Mouse (Mus musculus) heart, embryonic 16.5 days (tissue): ENCODE data around the gene Med25. TPM values are rescaled to one million over a fixed set of nuclear protein-coding genes. Genes with fewer than 3 reads are reported as not detected.

Source experiments
- ATAC-seq: fragments of 200-750 bp; cut with Nextera tagmentation; replicated peaks from 2 replicates; pipeline ENCODE4 v1.8.0; 2017; ENCODE audit warnings: moderate number of reproducible peaks; ENCODE audit not compliant: insufficient read depth, low FRiP score; ENCODE audit errors: extremely low read depth
- H3K27ac ChIP-seq: fragments of 300-500 bp; sonication (generic); 2 replicates; pipeline ENCODE4 v1.5.1; 2014; ENCODE audit warnings: mild to moderate bottlenecking, low read length, control low read depth, moderate library complexity
- H3K27me3 ChIP-seq: fragments of 300-500 bp; sonication (generic); 2 replicates; pipeline ENCODE4 v1.6.1; 2014; ENCODE audit warnings: low read length, mixed read lengths; ENCODE audit not compliant: control insufficient read depth, insufficient read depth
- H3K36me3 ChIP-seq: fragments of 300-500 bp; sonication (generic); 2 replicates; pipeline ENCODE4 v1.6.1; 2014; ENCODE audit not compliant: control insufficient read depth, insufficient read depth
- H3K4me1 ChIP-seq: fragments of 300-500 bp; sonication (generic); 2 replicates; pipeline ENCODE4 v1.6.1; 2014; ENCODE audit warnings: low read length, mixed read lengths; ENCODE audit not compliant: control insufficient read depth, insufficient read depth
- H3K4me2 ChIP-seq: fragments of 300-500 bp; sonication (generic); 2 replicates; pipeline ENCODE4 v1.6.1; 2014; ENCODE audit warnings: low read depth, mild to moderate bottlenecking, control low read depth, low read length
- H3K4me3 ChIP-seq: fragments of 300-500 bp; sonication (generic); 2 replicates; pipeline ENCODE4 v1.5.1; 2014; ENCODE audit warnings: mild to moderate bottlenecking, control low read depth, low read length
- H3K9ac ChIP-seq: fragments of 300-500 bp; sonication (generic); 2 replicates; pipeline ENCODE4 v1.6.1; 2014; ENCODE audit warnings: low read length, control low read depth
- H3K9me3 ChIP-seq: fragments of 300-500 bp; sonication (generic); replicated peaks from 2 replicates; pipeline ENCODE4 v1.6.1; 2016; ENCODE audit warnings: low read length; ENCODE audit not compliant: control insufficient read depth
- WGBS: fragments of 180-500 bp; shearing (Covaris S2); extraction: QIAGEN DNeasy Blood & Tissue Kit; methylation state at CpG from one replicate; pipeline ENCODE4 v1.1.7; 2014; 5-methylcytosine and 5-hydroxymethylcytosine counted together
- polyA plus RNA-seq: library from polyadenylated mRNA; unstranded; fragments of >200 nt; fragmentation: Nextera tagmentation; extraction: Ambion mirVana; gene quantifications from 2 replicates; pipeline ENCODE4 v1.2.1, GENCODE M21; 2015

Med25 gene
- polyA plus RNA-seq, 1 experiment from 2014 or later, result 96.0 TPM

GRCm38 (mm10) chr7:44861429-44861816, 31.1 kb downstream of the Med25 start:
- WGBS, result 82% methylated on average over 14 of the region's 14 CpGs
- H3K9me3 ChIP-seq, result no peaks in the 10 kb centered on the region
- no peak overlapping the region for H3K9ac ChIP-seq
- peaks cover 26% of the 10 kb centered on the region for H3K36me3 ChIP-seq
- peaks cover 31% of the 10 kb centered on the region for H3K4me1 ChIP-seq
- no peak overlapping the region for H3K27ac ChIP-seq
- ATAC-seq, result no peak
- no peak overlapping the region for H3K4me2 ChIP-seq
- no peak overlapping the region for H3K4me3 ChIP-seq
- H3K27me3 ChIP-seq, result no peaks in the 10 kb centered on the region

- Histone ChIP-seq H3K27ac (no peak overlapping the region), H3K4me1 (peaks cover 30% of the 10 kb centered on the region), H3K4me2 (no peak overlapping the region), H3K4me3 (no peak overlapping the region), H3K36me3 (peaks cover 26% of the 10 kb centered on the region), H3K9me3 (no peaks in the 10 kb centered on the region), H3K9ac (no peak overlapping the region), H3K27me3 (no peaks in the 10 kb centered on the region)
- 0 out of 2 replicates have a peak, but pooled peaks have one; percentile 15 for ATAC-seq
- 53% methylated on average over 22 of the region's 22 CpGs for WGBS
These were observed 31.7 kb downstream of the Med25 start for GRCm38 (mm10) chr7:44860576-44861428.

DNA sequence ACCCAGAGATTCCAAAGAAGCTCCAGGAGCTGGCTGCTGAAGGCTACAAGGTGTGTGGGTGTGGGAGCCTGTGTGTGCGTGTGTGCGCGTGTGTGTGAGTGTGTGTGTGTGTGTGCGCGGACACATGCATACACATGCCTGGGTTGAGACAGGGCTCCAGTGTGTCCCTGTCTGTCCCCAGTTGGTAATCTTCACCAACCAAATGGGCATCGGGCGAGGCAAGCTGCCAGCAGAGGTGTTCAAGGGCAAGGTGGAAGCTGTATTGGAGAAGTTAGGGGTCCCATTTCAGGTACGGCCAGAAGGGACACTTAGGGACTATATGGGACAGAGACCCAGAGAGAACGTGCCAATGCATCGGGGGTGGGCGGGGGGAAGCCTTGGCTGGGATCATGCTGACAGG, 32.6 kb downstream of the Med25 start:
- Histone ChIP-seq H3K4me2 (no peak overlapping the region), H3K27ac (no peak overlapping the region), H3K4me3 (no peak overlapping the region), H3K36me3 (peaks cover 26% of the 10 kb centered on the region), H3K9me3 (no peaks in the 10 kb centered on the region), H3K9ac (no peak overlapping the region), H3K4me1 (peaks cover 27% of the 10 kb centered on the region), H3K27me3 (no peaks in the 10 kb centered on the region)
- WGBS, result 89% methylated on average over 11 of the region's 11 CpGs
- no peak for ATAC-seq

GRCm38 (mm10) chr7:44857905-44858304, 34.6 kb downstream of the Med25 start:
- Histone ChIP-seq H3K36me3 (peaks cover 9% of the 10 kb centered on the region), H3K4me1 (peaks cover 24% of the 10 kb centered on the region), H3K27ac (no peak overlapping the region), H3K9me3 (no peaks in the 10 kb centered on the region), H3K9ac (peak overlapping the region; percentile 83), H3K4me3 (peak overlapping the region; percentile 63), H3K27me3 (no peaks in the 10 kb centered on the region), H3K4me2 (peak overlapping the region; percentile 75)
- no peak for ATAC-seq
- WGBS, result 26% methylated on average over 8 of the region's 8 CpGs

- under 1% methylated on average over 32 of the region's 32 CpGs for WGBS
These were observed 35.4 kb downstream of the Med25 start, which contains the start of gene Pnkp for GRCm38 (mm10) chr7:44857042-44857552. Gene Pnkp (plus strand): TSS chr7:44857139.

DNA sequence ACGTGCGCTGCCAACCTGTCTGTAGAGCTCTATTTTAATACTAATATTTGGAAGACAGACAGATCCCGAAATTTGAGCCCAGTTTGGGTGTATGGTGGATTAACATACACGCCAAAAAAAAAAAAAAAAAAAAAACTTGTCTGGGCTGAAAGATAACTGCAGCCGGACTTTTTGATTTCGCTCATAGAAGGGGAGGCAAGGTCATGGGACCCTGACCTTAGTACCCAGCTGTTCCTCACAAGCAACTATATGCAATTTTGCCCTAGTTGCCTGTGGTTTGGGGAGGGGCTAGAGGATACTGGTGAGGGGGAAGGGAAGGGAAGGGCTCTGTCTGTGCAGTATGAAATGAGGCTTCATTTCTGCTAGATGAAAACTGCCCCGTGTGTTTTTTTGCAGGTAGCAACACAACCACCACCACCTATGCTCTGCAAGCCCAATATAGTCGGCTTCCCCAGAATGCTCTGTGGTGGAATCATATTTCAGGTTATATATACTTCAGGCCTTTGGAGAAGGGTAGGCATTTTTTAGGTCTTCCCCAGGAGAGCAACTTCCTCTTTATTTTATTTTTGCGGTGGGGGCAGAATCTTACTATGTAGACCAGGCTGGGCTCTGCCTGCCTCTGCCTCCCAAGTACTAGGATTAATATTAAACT, 36.1 kb downstream of the Med25 start:
- H3K4me2 ChIP-seq, result peak overlapping the region; percentile 75
- no peaks in the 10 kb centered on the region for H3K9me3 ChIP-seq
- 54% methylated on average over 9 of the region's 9 CpGs for WGBS
- H3K27ac ChIP-seq, result peak overlapping the region; percentile 82
- no peaks in the 10 kb centered on the region for H3K27me3 ChIP-seq
- ATAC-seq, result no peak
- peak overlapping the region; percentile 83 for H3K9ac ChIP-seq
- peak overlapping the region; percentile 63 for H3K4me3 ChIP-seq
- H3K36me3 ChIP-seq, result no peaks in the 10 kb centered on the region
- H3K4me1 ChIP-seq, result peaks cover 30% of the 10 kb centered on the region

More at GRCm38 (mm10) chr7:44857042-44857552, 35.4 kb downstream of the Med25 start, which contains the start of gene Pnkp:
- Histone ChIP-seq H3K4me3 (peak within 1 kb of the TSS; percentile 63), H3K27me3 (no peaks in the 10 kb centered on the region), H3K9me3 (no peaks in the 10 kb centered on the region), H3K4me1 (peaks cover 26% of the 10 kb centered on the region), H3K27ac (peak within 1 kb of the TSS; percentile 82), H3K36me3 (peaks cover 1% of the 10 kb centered on the region), H3K4me2 (peak within 1 kb of the TSS; percentile 75), H3K9ac (peak within 1 kb of the TSS; percentile 83)
- ATAC-seq, result peak; percentile 11; the same call in 1 of the 2 replicates

DNA sequence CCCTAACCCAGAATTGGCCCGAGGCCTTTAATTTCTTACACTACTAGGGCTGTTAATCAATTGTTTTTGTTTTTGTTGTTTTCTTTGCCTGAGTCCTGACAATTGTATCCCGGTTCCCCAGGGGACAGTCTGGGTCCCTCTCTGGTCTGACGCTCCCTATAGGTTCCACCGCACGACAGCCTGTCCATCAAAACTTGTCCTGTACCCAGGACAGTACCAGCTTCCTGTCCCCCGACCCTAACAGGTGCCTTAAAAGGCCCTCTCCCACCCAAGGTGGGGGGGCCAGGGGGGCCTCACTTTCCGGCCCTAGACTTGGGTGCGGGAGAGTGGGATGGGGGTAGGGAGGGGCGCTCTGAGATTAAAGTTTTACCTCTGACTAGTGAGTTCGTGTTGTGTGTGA, 37.5 kb downstream of the Med25 start:
- no peaks in the 10 kb centered on the region for H3K9me3 ChIP-seq
- peaks cover 39% of the 10 kb centered on the region for H3K4me1 ChIP-seq
- H3K4me3 ChIP-seq, result peak overlapping the region; percentile 60
- no peaks in the 10 kb centered on the region for H3K36me3 ChIP-seq
- H3K9ac ChIP-seq, result peak overlapping the region; percentile 79
- H3K27me3 ChIP-seq, result no peaks in the 10 kb centered on the region
- H3K27ac ChIP-seq, result peak overlapping the region; percentile 94
- H3K4me2 ChIP-seq, result peak overlapping the region; percentile 94
- WGBS, result 39% methylated on average over 10 of the region's 10 CpGs
- ATAC-seq, result 0 out of 2 replicates have a peak, but pooled peaks have one; percentile 0

GRCm38 (mm10) chr7:44854356-44855031, 38.0 kb downstream of the Med25 start:
- Histone ChIP-seq H3K9me3 (no peaks in the 10 kb centered on the region), H3K4me1 (peaks cover 39% of the 10 kb centered on the region), H3K4me3 (peak overlapping the region; percentile 60), H3K9ac (peak overlapping the region; percentile 79), H3K27ac (peak overlapping the region; percentile 94), H3K27me3 (no peaks in the 10 kb centered on the region), H3K36me3 (no peaks in the 10 kb centered on the region), H3K4me2 (peak overlapping the region; percentile 94)
- under 1% methylated on average over 45 of the region's 45 CpGs for WGBS
- ATAC-seq, result peak; percentile 58
